Mouse (Mus musculus): ENCODE results near the gene Bag2.

DNA sequence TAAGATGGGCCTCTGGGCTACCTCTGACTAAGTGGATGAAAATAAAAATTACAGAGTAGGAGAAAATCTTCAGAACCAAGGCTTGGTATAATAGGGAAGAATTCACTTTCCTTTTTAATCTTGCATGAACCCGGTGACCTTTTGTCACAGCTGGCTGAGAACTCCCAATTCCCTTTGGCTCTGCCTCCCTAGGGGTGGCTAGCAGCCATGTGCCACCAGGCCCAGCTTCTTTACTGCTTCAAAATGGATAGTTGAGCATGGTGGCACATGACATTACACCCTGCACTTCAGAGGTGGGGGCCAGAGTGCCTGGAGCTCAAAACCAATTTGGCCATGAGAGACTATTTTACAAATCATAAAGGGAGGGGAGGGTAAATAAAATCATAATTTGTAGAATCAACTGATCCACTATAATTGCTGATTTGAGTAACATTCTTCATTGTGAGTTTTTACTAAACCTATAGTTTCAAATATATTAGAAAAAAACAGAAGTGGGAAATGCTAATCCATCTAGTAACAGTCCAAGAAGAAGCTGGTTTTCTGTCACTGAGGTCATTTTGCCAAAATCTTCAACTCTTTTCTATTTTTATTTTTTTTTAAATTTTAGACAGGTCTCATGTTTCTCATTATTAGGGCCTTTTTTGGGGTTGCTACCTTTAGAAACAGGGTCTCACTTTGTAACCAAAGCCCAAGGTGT is 10.6 kb upstream of the Bag2 start:
- TF ChIP-seq CTCF (IDR thresholded peaks at IDR 0.05; ENCODE audit: control insufficient read depth, insufficient read depth, low read length) (no peak), POLR2A (IDR thresholded peaks at IDR 0.05; ENCODE audit: borderline replicate concordance, control insufficient read depth, low read depth, low read length) (no peak)
